Mouse (Mus musculus): ENCODE data around the gene Atxn1.

The Atxn1 gene

DNA sequence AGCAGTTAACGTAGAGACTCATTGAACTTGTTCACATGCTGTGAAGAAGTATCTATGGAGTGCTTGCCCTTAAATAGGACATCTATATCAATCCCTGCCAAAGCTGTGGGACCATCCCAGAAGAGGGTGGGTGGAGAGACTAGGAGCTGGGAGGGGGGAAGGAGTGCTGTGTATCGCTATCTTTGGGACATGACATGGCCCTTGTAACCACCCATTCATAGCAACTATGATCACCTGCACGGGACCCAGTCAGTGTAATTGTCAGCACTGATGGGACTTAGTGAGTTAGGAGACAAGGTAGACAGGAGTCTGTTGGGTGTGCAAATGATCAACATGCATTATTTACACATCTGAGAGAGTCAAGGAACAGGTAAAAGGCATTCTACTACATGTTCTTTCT is 405.6 kb downstream of the Atxn1 start:
- DNase-seq: no peak

DNA sequence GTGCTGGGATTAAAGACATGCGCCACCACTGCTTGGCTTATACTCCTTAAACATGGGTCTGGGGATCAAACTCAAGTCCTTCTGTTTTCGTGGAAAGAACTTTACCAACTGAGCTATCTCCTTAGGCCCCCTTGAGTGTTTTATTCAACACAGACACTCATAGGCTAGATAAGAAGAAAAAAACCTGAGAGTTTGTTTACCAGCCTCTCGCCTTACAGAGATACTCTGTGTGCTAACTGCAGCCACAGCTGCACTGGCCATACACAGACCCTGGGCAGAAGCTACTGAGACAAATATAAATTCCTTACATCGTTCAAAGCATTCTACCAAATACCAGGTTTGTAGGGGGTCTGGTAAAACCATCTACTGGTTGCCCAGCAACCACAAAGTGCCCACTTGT is 406.4 kb downstream of the Atxn1 start:
- DNase-seq: no peak

DNA sequence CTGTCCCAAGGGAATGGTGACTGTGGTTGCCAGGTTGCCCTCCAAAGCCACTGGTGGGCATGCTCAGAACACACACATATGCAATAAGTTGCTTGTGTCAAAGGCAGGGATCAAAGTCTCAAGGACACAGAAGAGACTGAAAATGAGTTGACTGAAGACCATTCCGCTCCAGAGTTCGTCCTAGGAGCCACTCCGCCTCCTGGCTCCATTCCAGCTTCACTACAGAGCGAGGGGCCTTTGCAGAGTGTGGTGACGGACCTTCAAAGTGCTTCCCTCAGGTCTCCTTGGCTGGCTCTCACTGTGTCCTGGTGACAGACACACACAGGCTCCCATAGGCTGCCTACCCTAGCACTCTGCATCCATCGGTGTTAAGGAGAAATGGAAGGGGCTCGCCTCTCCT is 411.1 kb downstream of the Atxn1 start:
- no peak for DNase-seq

DNA sequence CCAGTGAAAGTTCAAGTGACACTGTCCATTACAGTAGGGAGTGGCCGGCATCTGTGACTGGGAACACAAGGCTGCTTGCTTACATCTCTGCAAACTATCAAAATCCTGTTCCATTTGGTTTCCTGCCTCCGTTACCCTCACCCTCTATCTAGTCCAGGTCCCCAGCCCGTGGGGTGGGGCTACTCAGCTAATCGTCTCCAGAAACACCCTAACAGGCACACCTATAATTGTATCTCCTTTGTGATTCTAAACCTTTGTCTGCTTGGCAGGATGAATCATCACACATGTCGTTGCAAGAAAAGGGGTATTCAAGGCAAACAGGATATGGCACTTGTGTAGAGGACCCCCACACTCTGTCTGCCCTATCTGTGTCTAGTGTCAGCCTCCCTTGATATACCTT is 417.3 kb downstream of the Atxn1 start:
- DNase-seq: no peak

DNA sequence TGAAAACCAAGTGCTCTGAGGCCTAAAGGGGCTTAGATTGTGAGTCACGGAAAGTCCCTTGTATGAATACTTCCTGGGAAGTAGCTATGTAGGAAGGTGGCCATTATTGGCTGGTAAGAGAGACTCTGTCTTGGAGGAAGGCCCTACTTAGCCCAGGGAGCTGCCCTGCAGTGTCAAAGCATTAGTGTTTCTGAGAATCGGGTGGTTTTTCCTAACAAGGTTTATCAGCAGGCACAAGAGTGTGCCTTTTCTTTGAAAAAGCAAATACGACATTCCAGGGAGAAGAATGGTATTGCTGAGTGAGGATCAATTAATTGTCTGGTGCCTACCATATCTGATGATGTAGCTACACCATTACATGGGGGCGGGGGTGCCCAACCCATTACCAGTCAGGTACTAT is 417.9 kb downstream of the Atxn1 start:
- DNase-seq: no peak

DNA sequence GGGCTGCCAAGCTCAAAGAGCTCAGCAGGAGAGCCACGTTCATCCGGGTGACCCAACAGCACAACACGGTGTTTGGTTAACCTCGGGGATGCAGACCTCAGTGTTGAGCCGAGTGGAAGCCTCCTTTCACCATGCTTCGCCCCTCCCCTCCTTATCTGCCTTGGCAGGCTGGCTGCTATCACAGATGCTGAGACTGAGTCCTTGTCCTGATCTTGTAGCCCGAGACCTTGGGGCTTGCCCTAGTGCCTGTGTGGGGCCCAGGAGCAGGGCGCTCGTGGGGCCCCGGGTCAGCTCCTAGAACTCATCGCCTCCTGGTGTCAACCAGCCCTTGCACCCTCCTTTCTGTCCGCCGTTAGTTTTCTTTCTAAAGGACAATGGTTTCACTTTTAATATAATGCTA is 418.8 kb downstream of the Atxn1 start:
- DNase-seq: no peak

DNA sequence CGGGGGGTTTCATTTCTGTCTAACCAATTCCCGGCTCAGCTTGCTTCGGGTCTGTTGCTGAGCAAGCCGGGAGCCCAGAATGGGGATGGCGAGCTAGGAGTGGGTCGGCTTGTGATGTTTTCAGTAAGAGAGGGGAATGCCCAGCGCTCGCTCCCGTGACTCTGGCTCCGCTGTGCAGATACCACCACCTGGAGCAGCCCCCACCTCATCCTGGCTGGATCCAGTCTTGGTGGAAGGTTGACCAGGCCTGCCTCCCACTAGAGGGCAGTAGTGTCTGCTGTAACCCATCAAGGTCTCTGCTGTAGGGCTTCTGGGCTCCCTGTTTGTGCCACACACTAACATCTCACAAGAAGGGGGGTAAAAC is 425.6 kb downstream of the Atxn1 start:
- DNase-seq: peak; percentile 95 to 97

DNA sequence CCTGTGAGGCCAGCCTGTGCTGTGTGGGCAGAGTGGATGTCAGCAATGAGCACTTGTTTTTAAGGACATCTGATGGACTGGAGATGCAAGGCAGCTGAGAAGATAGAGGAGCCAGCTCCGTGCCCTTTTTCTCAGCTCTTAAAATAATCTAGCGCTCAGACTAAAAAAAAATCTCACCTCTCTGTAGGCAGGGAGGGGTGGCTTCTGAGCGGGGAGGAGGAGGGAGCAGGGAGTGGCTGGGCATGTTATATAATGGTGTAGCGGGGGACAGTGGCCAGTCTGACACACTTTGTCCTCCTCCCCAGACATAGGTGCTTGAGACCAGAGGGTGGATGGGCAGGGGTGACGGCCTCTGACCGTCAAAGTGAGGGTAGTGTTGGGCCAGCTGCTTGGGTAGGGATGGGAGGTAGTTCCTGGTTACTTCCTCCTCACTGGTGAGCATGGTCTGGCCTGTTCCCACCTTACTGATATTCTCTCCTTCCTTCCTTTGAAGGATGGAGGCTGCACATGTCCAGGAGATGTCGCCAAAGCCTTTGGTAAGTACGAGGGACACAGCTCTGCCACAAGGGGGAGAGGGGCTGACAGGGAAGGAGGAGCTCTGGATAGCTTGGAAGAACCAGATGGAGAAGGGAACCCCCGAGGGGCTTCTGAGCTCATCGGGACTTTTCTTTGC is 426.1 kb downstream of the Atxn1 start:
- peak; percentile 90 to 93 for DNase-seq

DNA sequence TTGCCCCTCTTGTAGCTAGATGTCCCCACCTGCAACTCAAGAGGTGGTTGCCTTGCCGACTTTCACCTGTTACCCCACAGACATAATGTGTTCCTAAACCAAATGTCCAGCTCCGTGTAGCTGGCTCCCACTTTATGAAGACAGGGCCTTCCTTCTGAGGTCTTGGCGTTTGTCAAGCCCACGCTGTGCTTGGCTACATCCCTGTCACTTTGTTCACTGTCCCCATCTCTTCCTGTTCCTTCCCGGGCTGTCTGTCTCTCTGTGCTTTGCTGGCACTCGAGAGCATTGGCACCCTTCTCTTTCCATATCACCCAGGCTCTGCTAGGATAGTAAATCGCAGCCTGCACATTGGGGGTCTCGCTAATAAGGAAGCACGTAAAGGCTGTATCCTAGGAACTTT is 426.7 kb downstream of the Atxn1 start:
- DNase-seq: peak; percentile 45 to 55

DNA sequence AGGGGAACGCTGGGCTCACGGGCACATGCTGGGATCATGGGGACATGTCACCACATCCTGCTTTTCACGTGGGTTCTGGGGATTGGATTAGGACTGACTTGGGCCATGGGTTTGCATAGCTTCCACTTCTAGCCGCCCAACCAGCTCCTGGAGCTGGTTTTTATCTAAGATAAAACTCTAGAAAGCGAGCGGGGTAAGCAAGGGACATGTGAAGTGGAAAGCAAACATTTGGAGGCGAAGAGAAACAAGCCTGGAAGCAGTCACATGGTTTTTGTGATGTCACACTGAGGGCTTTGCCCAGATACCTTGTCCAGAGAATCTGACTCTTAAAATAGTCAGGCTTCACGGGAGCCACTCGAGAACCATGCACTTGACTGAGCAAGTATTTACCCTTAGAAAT is 427.7 kb downstream of the Atxn1 start:
- no peak for DNase-seq

DNA sequence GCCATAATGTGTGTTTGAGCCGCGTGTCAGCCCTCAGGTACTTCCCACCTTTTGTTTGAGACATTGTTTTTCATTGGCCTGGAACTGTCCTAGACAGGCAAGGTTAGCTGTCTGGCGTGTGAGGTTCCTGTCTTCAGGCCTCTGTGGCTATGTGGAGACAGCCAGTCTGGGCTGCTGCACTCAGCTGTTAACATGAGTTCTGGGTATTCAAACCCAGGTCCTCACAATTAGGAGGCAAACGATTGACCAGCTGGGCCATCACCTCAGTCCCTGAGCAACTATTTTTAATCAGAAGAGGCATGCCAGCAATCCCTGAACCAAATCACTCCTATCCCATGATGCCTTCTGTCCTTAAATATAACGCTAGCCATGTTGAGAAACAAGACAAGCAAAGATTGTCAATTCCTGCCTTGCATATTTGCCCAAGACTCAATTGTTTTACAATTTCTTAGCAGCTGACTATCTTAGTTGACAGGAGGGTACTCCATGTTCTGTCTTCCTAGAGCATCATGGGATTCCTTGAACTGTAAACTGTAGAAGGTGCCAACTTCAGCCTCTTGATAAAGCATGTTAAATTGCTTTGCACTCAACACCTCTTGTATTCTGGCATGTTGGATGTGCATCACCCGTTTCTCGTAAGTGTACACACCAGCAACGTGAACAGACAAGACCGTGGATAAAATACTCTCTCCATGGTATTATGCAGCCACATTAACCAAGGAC is 428.9 kb downstream of the Atxn1 start:
- no peak for DNase-seq

DNA sequence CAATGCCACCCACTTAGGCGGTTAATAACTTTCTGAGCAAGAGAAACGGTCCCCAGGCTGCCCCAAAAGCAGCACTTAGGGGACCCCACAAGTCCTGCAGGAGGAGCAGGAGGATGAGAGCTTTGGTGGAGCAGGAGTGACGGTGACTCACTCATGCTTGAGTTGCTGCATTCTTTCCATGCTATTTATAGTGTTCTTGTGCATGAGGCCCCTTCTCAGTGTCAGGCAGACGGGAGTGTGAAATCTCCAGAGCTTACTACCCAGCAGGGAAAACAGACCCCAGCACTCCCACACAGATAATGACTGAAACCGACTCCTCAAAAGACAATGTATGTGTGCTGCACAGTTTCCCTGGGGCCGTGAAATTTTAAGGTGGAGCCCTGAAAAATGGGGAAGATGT is 434.1 kb downstream of the Atxn1 start:
- DNase-seq: peak in 1 of 2 experiments; percentile 26

DNA sequence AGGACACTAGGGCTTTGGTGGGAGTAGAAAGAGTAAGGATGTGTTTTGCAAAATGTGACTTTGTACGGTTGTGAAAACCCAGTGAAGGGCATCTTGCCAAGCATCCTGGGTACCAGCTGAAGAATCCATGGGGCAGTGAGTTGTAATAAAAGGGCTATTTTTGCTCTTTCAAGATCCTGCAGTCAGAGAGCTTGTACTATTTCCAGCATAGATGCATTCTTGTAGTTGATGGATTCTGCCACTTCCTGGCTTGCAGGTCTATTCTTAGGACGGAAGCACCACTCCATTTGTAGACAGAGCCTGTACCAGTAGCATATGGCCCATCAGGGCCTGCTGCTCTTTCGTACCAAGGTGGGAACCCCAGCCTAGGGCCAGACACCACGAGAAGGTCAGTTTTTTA is 436.0 kb downstream of the Atxn1 start:
- DNase-seq: peak; percentile 80 to 81

DNA sequence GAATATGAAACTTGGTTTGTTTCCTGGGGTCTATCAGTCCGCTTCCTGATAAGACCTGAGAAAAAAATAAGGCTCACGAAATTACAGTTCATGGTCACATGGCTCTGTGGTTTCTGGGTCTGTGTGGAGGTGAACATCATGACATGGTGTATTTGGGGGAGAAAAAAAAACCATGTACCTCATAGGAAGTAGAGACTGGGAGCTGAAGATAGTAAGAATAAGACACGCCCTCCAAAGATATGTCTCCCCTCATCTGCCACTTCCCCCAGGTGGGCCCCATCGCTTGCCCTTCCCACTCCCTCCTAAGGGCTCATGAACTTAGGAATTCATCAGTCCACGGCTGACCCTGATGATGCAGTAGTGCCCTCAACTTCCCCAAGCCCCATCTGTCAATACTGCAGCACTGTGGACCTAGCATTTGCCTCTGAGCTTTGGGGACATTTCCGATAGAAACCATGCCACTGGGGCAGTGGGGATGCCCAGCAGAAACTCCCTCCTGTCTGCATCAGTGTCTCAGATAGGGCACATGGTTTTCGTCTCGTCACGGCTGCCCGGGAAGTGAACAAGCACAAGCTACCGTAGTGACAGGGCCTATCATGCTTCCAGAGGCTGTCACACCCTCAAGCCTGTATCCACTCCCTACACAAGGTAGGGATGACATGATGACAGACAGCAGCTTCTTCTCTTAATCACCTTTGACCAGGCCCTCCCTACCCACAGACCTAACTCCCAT is 437.4 kb downstream of the Atxn1 start:
- DNase-seq: no peak

DNA sequence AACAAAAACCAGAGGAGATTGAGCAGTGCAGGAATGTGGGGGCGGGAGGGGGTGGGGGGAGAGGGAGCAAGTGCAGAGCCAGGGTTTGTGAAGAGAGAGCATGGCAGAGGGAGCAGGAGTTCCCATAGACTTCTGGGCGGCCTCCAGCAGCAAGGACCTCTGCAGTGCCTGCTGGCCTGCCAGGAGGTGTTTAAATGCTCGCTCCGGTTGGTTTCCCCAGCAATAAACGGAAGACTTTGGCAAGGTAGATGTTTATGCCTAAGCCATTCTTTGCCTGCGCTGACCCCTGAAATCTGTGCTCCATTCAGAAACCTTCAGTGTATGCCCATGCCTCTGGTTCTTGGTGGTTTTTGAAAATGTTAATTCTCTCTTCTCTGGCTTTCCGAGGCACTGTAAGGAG is 438.6 kb downstream of the Atxn1 start:
- peak; percentile 64 to 66 for DNase-seq

DNA sequence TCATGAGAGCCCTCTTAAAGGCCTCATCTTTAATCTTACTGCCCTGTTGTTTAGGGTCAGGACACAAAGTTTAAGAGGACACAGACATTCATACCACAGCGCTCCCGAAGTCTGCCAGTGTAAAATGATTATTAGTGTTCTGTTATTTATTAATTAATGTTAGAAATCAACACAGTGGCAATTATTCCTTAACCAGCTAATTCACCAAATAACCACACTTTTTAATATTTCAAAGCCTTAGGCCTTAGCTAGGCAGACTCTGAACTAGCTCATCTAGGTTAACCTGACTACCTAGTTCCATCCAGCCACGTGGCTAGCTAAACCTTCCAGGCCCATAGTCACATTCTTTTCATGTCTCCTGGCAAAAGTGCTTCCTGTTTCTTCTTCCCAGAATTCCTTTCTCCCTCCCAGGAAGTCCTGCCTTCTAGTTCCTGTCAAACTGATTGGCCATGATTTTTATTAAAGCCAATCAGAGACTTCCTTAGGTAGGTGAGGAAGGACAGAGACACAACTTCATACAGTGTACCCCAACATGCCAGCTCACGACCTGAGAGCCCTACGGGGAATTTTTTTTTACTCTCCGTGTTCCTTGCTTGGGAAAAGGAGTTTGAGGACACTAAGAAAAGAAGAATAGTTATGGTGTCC is 439.9 kb downstream of the Atxn1 start:
- DNase-seq: no peak

DNA sequence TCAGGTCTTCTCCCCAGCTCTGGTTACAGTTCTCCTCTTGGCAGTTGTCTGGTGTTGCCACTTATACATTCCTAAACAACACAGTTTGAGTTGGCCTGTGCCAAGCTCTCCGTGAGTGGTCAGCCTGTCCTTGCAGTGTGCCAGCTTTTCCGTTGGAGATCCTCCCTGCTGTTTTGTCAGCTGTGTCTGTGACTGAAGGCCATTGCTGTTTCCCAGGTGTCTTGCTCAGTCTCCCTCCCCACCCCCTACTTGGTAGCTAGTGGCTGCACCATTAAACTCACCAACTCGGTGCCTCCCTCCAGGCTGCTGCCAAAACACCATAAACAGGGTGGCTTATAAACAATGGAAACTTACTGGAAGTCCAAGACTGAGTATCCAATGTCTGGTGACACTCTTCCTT is 440.5 kb downstream of the Atxn1 start:
- peak; percentile 53 to 79 for DNase-seq

DNA sequence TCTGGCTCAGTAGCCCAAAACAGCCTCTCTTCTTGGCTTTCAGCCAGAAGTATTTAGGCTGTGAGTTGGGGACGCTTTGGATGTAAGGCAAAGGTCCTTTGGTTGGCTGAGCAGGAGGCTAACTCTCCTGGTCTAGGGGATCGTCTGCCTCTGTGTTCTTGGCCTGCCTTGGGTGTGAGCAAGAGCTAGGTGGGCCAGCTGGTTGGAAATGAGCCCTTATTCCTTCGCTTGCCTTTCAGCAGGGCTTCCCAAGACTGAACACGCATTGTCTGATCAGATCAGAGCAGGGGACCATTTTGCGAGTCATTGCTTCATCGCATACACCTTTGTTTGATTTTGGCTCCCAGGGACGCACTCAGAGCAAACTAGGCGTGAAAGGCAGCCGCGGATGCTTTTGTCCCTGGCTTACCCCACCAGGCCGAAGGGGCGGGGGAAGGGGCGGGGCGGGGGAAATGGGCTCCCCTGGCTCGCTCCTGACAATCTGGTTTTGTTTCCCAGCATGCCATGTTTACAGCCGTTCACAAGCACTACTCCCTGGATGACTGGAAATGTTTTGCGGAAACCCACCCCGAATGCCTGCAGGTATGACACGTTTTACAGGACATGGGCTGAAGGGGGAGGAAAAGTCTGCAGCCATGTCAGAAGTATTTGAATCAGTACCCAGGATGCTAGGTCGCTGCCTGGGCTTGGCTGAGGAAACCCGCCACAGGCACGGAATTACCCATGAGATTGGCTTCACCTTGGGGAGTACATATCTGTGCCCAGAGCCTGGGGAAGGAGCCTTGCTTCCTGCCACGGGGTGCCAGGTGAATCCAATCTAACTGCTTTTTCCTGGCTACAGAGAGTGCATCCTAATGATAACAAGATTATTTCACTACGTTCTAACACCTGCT is 448.1 kb downstream of the Atxn1 start:
- DNase-seq: peak; percentile 62 to 63

DNA sequence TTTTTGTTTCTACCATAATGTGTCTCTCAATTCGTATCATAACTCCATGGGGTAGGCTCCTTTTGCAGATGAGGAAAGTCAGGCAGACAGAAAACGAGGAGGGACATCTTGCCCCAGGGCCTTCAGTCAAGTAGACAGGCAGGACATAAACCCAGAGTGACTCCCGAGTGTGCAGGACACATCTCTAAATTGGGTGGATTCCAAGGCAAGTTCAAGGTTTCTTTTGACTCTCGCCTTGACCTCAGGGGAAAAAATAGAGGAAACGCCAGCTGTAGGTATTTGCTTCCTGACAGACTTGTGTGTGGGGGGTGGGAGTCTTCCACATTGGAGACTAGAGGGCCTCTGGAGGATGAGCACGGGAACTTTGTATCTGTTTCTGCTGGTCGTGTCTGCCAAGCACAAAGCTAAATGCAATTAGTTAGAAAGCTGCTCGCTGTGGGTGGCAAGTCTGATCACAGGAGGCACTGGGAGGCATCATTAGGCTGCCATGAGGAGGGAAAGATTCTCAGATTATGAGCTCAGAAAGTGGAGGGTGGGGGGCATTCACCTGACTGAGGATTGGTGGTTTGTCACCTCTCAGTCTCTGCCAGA is 449.9 kb downstream of the Atxn1 start:
- DNase-seq: no peak

DNA sequence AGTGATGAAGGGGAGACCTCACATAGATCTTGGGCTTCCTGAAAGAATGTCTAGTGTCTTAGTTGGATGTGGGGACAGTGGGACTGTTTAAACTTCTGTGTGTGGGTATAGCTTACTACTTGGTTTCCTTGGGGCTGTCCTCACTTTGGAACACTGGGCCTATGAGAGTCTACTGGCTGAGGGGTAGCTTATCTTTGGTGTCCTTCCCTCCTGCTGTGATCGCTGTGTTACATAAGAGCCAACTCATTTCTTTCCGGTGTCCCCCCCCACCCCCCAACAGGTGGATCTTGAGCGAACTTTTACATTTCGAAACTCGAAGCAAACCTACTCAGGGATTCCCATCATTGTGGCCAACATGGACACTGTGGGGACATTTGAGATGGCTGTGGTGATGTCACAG is 450.7 kb downstream of the Atxn1 start:
- DNase-seq: no peak

DNA sequence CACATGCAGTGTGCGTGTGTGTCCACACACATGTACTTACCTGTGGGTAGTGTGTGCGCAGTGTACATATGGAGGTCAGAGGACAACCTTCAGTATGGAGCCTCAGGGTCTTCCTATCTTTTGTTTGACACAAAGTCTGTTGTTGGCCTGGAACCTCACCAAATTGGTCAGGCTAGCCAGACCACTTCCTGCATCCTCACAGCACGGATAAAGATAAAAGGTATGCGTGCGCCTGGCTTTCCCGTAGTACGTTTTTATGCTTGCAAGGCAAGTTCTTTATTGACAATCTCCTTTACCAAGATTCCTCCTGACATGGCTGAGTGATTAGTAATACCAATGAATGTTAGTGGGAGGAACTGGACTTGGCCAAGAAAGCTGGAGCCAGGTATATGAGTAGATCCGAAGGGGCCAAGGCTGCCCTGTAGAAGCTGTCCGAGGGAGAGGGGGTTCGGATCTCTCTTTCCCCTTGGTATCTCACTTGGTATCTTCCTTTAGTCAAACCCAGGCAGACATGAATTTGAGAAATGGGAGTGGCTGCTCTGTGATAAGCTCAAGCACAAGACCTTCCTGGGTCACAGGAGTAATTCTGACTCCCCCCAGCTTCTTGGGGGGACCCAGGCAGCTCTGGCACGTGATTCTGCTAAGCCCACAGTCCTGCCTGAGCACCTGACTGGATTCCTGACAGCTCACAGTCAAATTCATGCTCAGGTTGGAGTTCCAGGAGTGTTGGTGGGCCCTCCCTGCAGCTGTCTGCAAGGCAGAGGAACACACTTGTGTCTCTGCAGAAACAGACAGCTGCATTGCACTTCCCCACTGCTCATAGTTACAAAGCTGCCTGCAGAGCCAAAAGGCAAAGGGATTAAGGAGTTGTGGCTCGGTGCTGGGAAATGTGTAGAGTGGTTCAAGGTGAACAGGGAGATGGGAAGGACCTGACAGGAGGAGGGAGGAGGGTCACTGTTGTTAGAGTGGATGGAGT is 451.5 kb downstream of the Atxn1 start:
- no peak for DNase-seq

Measured in cerebellum, postnatal 14 days (tissue).